Mouse (Mus musculus): ENCODE measurements around the gene Hyal6. TPM values are rescaled to one million over a fixed set of nuclear protein-coding genes. Genes with fewer than 3 reads are reported as not detected.

The Hyal6 gene
- polyA plus RNA-seq, 1 experiment from 2014 or later: not detected

DNA sequence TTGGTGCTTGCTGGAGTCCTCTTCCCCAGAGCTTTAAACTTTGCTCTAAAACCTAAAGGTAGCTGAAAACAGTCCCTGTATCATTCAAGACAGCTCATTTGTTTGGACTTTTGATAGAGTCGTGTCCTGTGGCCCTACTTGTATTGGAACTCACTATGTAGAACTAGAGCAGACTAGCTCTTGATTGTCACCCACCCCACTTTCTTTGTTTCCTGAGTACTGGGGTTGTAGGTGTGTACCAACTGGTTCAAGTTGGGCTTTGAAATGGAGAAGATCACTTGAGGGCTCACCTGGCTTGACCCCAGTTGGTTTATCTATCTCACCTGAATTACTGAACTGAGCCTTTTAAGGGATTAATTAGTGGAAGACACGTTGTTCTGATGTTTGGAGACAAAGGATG lies 46.1 kb downstream of the Hyal6 start:
- Histone ChIP-seq H3K9me3 (replicated peaks) (no peaks in the 10 kb centered on the region), H3K4me1 (no peaks in the 10 kb centered on the region), H3K4me3 (no peak overlapping the region), H3K36me3 (no peaks in the 10 kb centered on the region), H3K27me3 (ENCODE audit: low read depth, poor library complexity, severe bottlenecking) (no peaks in the 10 kb centered on the region), H3K27ac (no peak overlapping the region)
- 66% methylated on average over 2 of the region's 2 CpGs for WGBS
- DNase-seq (ENCODE audit: low spot score): no peak

DNA sequence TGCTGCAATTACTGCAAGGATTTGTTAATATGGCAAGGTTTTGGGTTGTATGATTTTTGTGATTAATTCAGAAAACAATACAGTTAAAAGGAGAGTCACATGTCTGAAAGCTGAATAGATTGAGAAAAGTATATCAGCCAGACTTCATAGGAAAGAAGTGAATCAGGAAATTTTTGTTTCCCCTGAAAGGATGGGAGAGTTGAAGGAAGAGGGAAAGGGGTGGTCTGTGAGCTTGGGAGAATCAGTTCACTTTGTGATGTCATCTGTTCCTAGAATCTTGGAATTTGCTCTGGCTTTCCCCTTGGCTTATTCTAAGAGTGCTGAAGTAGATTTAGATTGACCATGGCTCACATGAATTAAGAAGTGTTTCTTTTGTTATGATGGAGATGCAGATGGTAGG lies 57.8 kb downstream of the Hyal6 start, which contains the start of gene Spam1:
Gene Spam1 (plus strand): TSS at position 301 of the 400 bp plus-strand sequence.
- Histone ChIP-seq H3K4me3 (no peak within 1 kb of the TSS), H3K27ac (no peak within 1 kb of the TSS), H3K4me1 (no peaks in the 10 kb centered on the region), H3K27me3 (ENCODE audit: low read depth, poor library complexity, severe bottlenecking) (no peaks in the 10 kb centered on the region), H3K36me3 (no peaks in the 10 kb centered on the region), H3K9me3 (replicated peaks) (no peaks in the 10 kb centered on the region)
- DNase-seq (ENCODE audit: low spot score): no peak

Other genes with a start within 250 kb of the Hyal6 start
- gene Iqub, start 218.2 kb upstream of the Hyal6 start, polyA plus RNA-seq (2016; fragmentation: Nextera tagmentation; extraction: Ambion mirVana): 0.08 TPM in 1 of 2 replicates, not detected in the other
- gene Ndufa5, start 205.2 kb upstream of the Hyal6 start, polyA plus RNA-seq (2016; fragmentation: Nextera tagmentation; extraction: Ambion mirVana): 267 TPM in 2 replicates
- not detected in 2 replicates for gene Asb15, start 205.1 kb upstream of the Hyal6 start, polyA plus RNA-seq (2016; fragmentation: Nextera tagmentation; extraction: Ambion mirVana)
- 0.06 TPM in 1 of 2 replicates, not detected in the other for gene Lmod2, start 135.5 kb upstream of the Hyal6 start, polyA plus RNA-seq (2016; fragmentation: Nextera tagmentation; extraction: Ambion mirVana)
- gene Wasl, start 68.2 kb upstream of the Hyal6 start, polyA plus RNA-seq (2016; fragmentation: Nextera tagmentation; extraction: Ambion mirVana): 58.4 and 59.0 TPM in 2 replicates
- not detected in 2 replicates for gene Hyal4, start 15.1 kb downstream of the Hyal6 start, polyA plus RNA-seq (2016; fragmentation: Nextera tagmentation; extraction: Ambion mirVana)
- gene Spam1, start 57.9 kb downstream of the Hyal6 start, polyA plus RNA-seq (2016; fragmentation: Nextera tagmentation; extraction: Ambion mirVana): not detected in 2 replicates
- gene Hyal5, start 124.8 kb downstream of the Hyal6 start, polyA plus RNA-seq (2016; fragmentation: Nextera tagmentation; extraction: Ambion mirVana): not detected in 2 replicates
- 0.64 and 0.74 TPM in 2 replicates for gene Tmem229a, start 223.1 kb downstream of the Hyal6 start, polyA plus RNA-seq (2016; fragmentation: Nextera tagmentation; extraction: Ambion mirVana)